Mouse (Mus musculus) liver, embryonic 12.5 days (tissue): ENCODE results near the gene Sipa1l1. TPM values are rescaled to one million over a fixed set of nuclear protein-coding genes. Genes with fewer than 3 reads are reported as not detected.

Source experiments
- ATAC-seq: fragments of 200-750 bp; cut with Nextera tagmentation; 2 replicates; pipeline ENCODE4 v1.8.0; 2017; ENCODE audit warnings: moderate number of reproducible peaks, mild to moderate bottlenecking, moderate library complexity
- H3K27ac ChIP-seq: fragments of 300-500 bp; sonication (generic); 2 replicates; pipeline ENCODE4 v1.5.1; 2016; ENCODE audit warnings: mild to moderate bottlenecking
- H3K27me3 ChIP-seq: fragments of 300-500 bp; sonication (generic); replicated peaks from 2 replicates; pipeline ENCODE4 v1.6.1; 2016; ENCODE audit warnings: mild to moderate bottlenecking, moderate library complexity
- H3K36me3 ChIP-seq: fragments of 300-500 bp; sonication (generic); 2 replicates; pipeline ENCODE4 v1.6.1; 2016; ENCODE audit warnings: mild to moderate bottlenecking, moderate library complexity
- H3K4me1 ChIP-seq: fragments of 300-500 bp; sonication (generic); 2 replicates; pipeline ENCODE4 v1.6.1; 2016
- H3K4me2 ChIP-seq: fragments of 300-500 bp; sonication (generic); 2 replicates; pipeline ENCODE4 v1.6.1; 2016; ENCODE audit warnings: mild to moderate bottlenecking, moderate library complexity
- H3K4me3 ChIP-seq: fragments of 300-500 bp; sonication (generic); 2 replicates; pipeline ENCODE4 v1.5.1; 2016; ENCODE audit warnings: mild to moderate bottlenecking, moderate library complexity
- H3K9ac ChIP-seq: fragments of 300-500 bp; sonication (generic); 2 replicates; pipeline ENCODE4 v1.6.1; 2016; ENCODE audit warnings: mild to moderate bottlenecking, moderate library complexity
- H3K9me3 ChIP-seq: fragments of 300-500 bp; sonication (generic); replicated peaks from 2 replicates; pipeline ENCODE4 v1.6.1; 2016; ENCODE audit warnings: mild to moderate bottlenecking, moderate library complexity
- WGBS: fragments of 180-500 bp; shearing (Covaris S2); methylation state at CpG from one replicate; pipeline ENCODE4 v1.1.7; 2016; ENCODE audit not compliant: insufficient replicate concordance; 5-methylcytosine and 5-hydroxymethylcytosine counted together
- polyA plus RNA-seq: library from polyadenylated mRNA; unstranded; fragments of >200 nt; fragmentation: Nextera tagmentation; extraction: Ambion mirVana; gene quantifications from 2 replicates; pipeline ENCODE4 v1.2.1, GENCODE M21; 2016

Sipa1l1 gene
- polyA plus RNA-seq, 1 experiment from 2014 or later = 10.6 TPM

- 73% methylated on average over 6 of the region's 6 CpGs for WGBS
- Histone ChIP-seq H3K9me3 (no peaks in the 10 kb centered on the region), H3K36me3 (peaks cover 5% of the 10 kb centered on the region; the same call in 1 of the 2 replicates), H3K4me1 (peaks cover 22% of the 10 kb centered on the region), H3K4me2 (no peak overlapping the region), H3K4me3 (no peak overlapping the region), H3K27ac (no peak overlapping the region), H3K27me3 (no peaks in the 10 kb centered on the region), H3K9ac (no peak overlapping the region)
- no peak for ATAC-seq
These were observed 47.9 kb downstream of the Sipa1l1 start for GRCm38 (mm10) chr12:82216801-82217553.

GRCm38 (mm10) chr12:82218201-82218600, 49.1 kb downstream of the Sipa1l1 start:
- WGBS = 79% methylated on average over 7 of the region's 7 CpGs
- Histone ChIP-seq H3K27me3 (no peaks in the 10 kb centered on the region), H3K9me3 (no peaks in the 10 kb centered on the region), H3K9ac (no peak overlapping the region), H3K4me3 (no peak overlapping the region), H3K4me1 (peaks cover 32% of the 10 kb centered on the region), H3K36me3 (peaks cover 5% of the 10 kb centered on the region; the same call in 1 of the 2 replicates), H3K4me2 (no peak overlapping the region), H3K27ac (no peak overlapping the region)
- no peak for ATAC-seq

GRCm38 (mm10) chr12:82220367-82221089, 51.4 kb downstream of the Sipa1l1 start:
- Histone ChIP-seq H3K4me2 (no peak overlapping the region), H3K36me3 (no peaks in the 10 kb centered on the region), H3K27ac (no peak overlapping the region), H3K4me1 (peaks cover 47% of the 10 kb centered on the region), H3K4me3 (no peak overlapping the region), H3K9ac (no peak overlapping the region), H3K9me3 (no peaks in the 10 kb centered on the region), H3K27me3 (no peaks in the 10 kb centered on the region)
- no peak for ATAC-seq
- WGBS = 71% methylated on average over 5 of the region's 5 CpGs

GRCm38 (mm10) chr12:82223126-82223815, 54.2 kb downstream of the Sipa1l1 start:
- 32% methylated on average over 9 of the region's 9 CpGs for WGBS
- H3K27me3 ChIP-seq = no peaks in the 10 kb centered on the region
- H3K4me2 ChIP-seq = peak overlapping the region; percentile 45
- no peak overlapping the region for H3K27ac ChIP-seq
- H3K4me1 ChIP-seq = peaks cover 70% of the 10 kb centered on the region
- H3K4me3 ChIP-seq = no peak overlapping the region
- 0 out of 2 replicates have a peak overlapping the region, but pooled peaks have one; percentile 22 for H3K9ac ChIP-seq
- no peaks in the 10 kb centered on the region for H3K36me3 ChIP-seq
- H3K9me3 ChIP-seq = no peaks in the 10 kb centered on the region
- ATAC-seq = no peak

- no peaks in the 10 kb centered on the region for H3K36me3 ChIP-seq
- ATAC-seq = no peak
- H3K27me3 ChIP-seq = no peaks in the 10 kb centered on the region
- no peak overlapping the region for H3K27ac ChIP-seq
- no peak overlapping the region for H3K4me3 ChIP-seq
- no peaks in the 10 kb centered on the region for H3K9me3 ChIP-seq
- WGBS = 65% methylated on average over 7 of the region's 7 CpGs
- no peak overlapping the region for H3K9ac ChIP-seq
- peaks cover 66% of the 10 kb centered on the region for H3K4me1 ChIP-seq
- no peak overlapping the region for H3K4me2 ChIP-seq
These were observed 55.7 kb downstream of the Sipa1l1 start for GRCm38 (mm10) chr12:82224848-82225247.

DNA sequence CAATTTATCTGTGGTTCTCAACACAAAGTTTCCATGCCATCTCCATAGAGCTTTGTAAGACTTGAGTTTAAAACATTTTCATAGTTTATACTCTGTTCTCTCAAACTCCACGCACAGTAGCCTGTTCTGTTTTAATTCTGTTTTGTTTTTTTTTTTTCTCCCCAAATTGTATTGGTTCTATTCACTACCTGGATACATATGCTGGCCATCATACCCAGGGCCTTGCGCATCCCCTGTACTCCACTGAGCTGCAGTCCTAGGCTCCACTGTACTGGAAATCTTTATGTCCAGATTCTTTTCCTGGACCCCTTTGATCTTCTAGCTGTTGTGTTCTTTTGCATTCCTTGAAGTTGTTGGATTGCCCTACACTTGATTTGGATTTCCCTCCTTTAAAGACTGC, 56.2 kb downstream of the Sipa1l1 start:
- H3K27me3 ChIP-seq = no peaks in the 10 kb centered on the region
- H3K27ac ChIP-seq = peak overlapping the region; percentile 28
- H3K36me3 ChIP-seq = no peaks in the 10 kb centered on the region
- H3K4me3 ChIP-seq = no peak overlapping the region
- H3K4me1 ChIP-seq = peaks cover 68% of the 10 kb centered on the region
- no peak overlapping the region for H3K9ac ChIP-seq
- 81% methylated on average over 2 of the region's 2 CpGs for WGBS
- no peak for ATAC-seq
- H3K4me2 ChIP-seq = 0 out of 2 replicates have a peak overlapping the region, but pooled peaks have one; percentile 21
- no peaks in the 10 kb centered on the region for H3K9me3 ChIP-seq

GRCm38 (mm10) chr12:82225751-82226228, 56.7 kb downstream of the Sipa1l1 start:
- H3K9ac ChIP-seq = no peak overlapping the region
- H3K27ac ChIP-seq = peak overlapping the region; percentile 28
- ATAC-seq = peak; percentile 82
- no peaks in the 10 kb centered on the region for H3K27me3 ChIP-seq
- WGBS = 12% methylated on average over 4 of the region's 4 CpGs
- H3K36me3 ChIP-seq = no peaks in the 10 kb centered on the region
- H3K4me2 ChIP-seq = peak overlapping the region; percentile 21
- no peak overlapping the region for H3K4me3 ChIP-seq
- H3K9me3 ChIP-seq = no peaks in the 10 kb centered on the region
- H3K4me1 ChIP-seq = peaks cover 73% of the 10 kb centered on the region

- ATAC-seq = 0 out of 2 replicates have a peak, but pooled peaks have one; percentile 23
- WGBS = 34% methylated on average over 6 of the region's 6 CpGs
These were observed 57.4 kb downstream of the Sipa1l1 start for GRCm38 (mm10) chr12:82226311-82227066.

DNA sequence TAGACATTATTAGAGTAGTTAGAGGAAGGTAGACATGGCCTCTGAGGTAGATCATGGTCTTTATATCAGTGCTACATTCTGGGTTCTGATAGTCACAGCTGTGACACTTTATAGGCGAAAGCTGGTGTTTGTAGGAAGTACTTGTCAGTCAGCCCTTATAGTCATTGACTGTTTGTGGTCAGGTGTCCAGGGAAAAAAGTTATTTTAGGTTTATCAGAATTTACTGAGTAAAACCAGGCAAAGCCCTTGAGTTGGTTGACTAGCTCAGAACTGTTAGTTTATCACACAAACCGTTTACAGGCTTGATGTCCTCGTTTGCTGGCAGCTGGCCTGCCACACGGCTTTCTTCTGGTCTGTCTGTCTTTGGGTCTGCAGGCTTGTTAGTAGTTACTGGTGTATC, 61.0 kb downstream of the Sipa1l1 start:
- H3K36me3 ChIP-seq = peaks cover 3% of the 10 kb centered on the region; the same call in 1 of the 2 replicates
- H3K4me2 ChIP-seq = no peak overlapping the region
- ATAC-seq = no peak
- H3K9me3 ChIP-seq = no peaks in the 10 kb centered on the region
- peak overlapping the region; percentile 56; the same call in 1 of the 2 replicates for H3K27ac ChIP-seq
- no peak overlapping the region for H3K9ac ChIP-seq
- 25% methylated on average over 4 of the region's 4 CpGs for WGBS
- no peak overlapping the region for H3K4me3 ChIP-seq
- H3K4me1 ChIP-seq = peaks cover 86% of the 10 kb centered on the region
- no peaks in the 10 kb centered on the region for H3K27me3 ChIP-seq

More at GRCm38 (mm10) chr12:82226311-82227066, 57.4 kb downstream of the Sipa1l1 start:
- H3K27ac ChIP-seq = peak overlapping the region; percentile 28
- no peak overlapping the region for H3K9ac ChIP-seq
- no peak overlapping the region for H3K4me3 ChIP-seq
- H3K4me2 ChIP-seq = peak overlapping the region; percentile 21; the same call in 1 of the 2 replicates
- no peaks in the 10 kb centered on the region for H3K36me3 ChIP-seq
- no peaks in the 10 kb centered on the region for H3K9me3 ChIP-seq
- H3K4me1 ChIP-seq = peaks cover 80% of the 10 kb centered on the region
- H3K27me3 ChIP-seq = no peaks in the 10 kb centered on the region

DNA sequence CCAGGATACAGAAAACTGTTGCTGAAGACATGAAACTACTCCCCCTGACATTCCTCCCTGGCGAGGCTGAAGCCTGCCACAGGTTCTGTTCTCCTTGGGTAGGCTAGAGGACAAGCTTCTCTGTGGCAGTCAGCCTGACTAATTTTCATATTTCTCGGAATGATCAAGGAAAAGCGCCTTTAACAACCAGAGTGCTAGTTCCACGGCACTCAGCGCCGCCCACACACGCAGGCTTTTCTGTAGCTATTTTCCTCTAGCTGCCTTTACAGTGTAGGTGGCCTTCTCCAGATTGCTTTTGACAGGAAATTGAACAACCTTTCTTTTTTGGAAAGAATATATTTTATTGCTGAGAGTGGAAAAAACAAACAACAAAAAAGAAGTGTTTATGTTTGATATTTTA, 62.1 kb downstream of the Sipa1l1 start:
- Histone ChIP-seq H3K4me3 (no peak overlapping the region), H3K4me2 (no peak overlapping the region), H3K27me3 (no peaks in the 10 kb centered on the region), H3K4me1 (peaks cover 77% of the 10 kb centered on the region), H3K36me3 (peaks cover 3% of the 10 kb centered on the region; the same call in 1 of the 2 replicates), H3K27ac (no peak overlapping the region), H3K9me3 (no peaks in the 10 kb centered on the region), H3K9ac (no peak overlapping the region)
- ATAC-seq = no peak
- 61% methylated on average over 7 of the region's 7 CpGs for WGBS

GRCm38 (mm10) chr12:82233177-82233576, 64.1 kb downstream of the Sipa1l1 start:
- H3K9ac ChIP-seq = no peak overlapping the region
- ATAC-seq = peak; percentile 36; the same call in 1 of the 2 replicates
- H3K4me2 ChIP-seq = no peak overlapping the region
- no peaks in the 10 kb centered on the region for H3K9me3 ChIP-seq
- 45% methylated on average over 3 of the region's 3 CpGs for WGBS
- no peaks in the 10 kb centered on the region for H3K27me3 ChIP-seq
- H3K36me3 ChIP-seq = peaks cover 3% of the 10 kb centered on the region; the same call in 1 of the 2 replicates
- no peak overlapping the region for H3K27ac ChIP-seq
- H3K4me1 ChIP-seq = peaks cover 78% of the 10 kb centered on the region
- no peak overlapping the region for H3K4me3 ChIP-seq
